Mouse (Mus musculus) c-Kit-positive CD71-negative TER-119-negative erythroid progenitor cells, embryonic 14.5 days (primary cell): ENCODE measurements around the gene Vmn2r46.
"Not testable (repeated sequence)": the region's sequence is repeated elsewhere in the genome, so short reads cannot be mapped to it uniquely, and the experiment has no call there.

Experiments
- DNase-seq: peaks from one replicate; pipeline ENCODE4 v3.0.0-alpha.2; 2013; ENCODE audit warnings: low read depth

Gene Vmn2r46

DNA sequence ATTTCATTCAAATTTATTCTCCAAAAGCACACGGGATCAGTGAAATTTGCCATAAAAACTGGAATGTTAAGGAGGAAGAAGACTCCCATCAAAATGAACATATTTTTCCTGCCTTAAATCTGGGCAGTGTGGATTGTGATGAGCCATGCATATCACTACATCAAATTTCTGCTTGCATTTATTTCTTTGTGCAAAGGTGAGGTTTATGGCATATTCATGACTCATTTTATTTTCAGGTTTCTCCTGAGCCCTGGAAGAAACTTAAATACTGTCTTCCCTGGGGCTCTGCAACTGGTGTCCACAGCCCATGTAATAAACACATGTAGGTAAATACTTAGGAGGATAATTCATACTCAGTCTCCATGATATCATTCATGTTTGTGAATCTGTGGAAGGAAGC is at the start of gene Vmn2r46:
TSS of gene Vmn2r46 (minus strand) at position 101 of the 400 bp plus-strand sequence.
- DNase-seq, result not testable (repeated sequence)
